Mouse (Mus musculus): ENCODE results near the gene Dusp7. TPM values are rescaled to one million over a fixed set of nuclear protein-coding genes. Genes with fewer than 3 reads are reported as not detected.

Gene Dusp7
- polyA plus RNA-seq, 1 experiment from 2014 or later: 27.8 TPM

- no peak for TF ChIP-seq CTCF (IDR thresholded peaks at IDR 0.05)
- TF ChIP-seq EP300 (IDR thresholded peaks at IDR 0.05): peak; percentile 34; the same call in 1 of the 2 replicates
- peak overlapping the region; percentile 93 for H3K27ac ChIP-seq (ENCODE audit: low read length)
These were observed 1.4 kb upstream of the Dusp7 start for GRCm38 (mm10) chr9:106367001-106367400.

GRCm38 (mm10) chr9:106367592-106368111, 780 bp upstream of the Dusp7 start:
- no peaks in the 10 kb centered on the region for H3K27me3 ChIP-seq (replicated peaks; ENCODE audit: insufficient read depth, low read length)
- H3K4me3 ChIP-seq (ENCODE audit: low read depth, low read length): peak overlapping the region; percentile 83
- TF ChIP-seq EP300 (IDR thresholded peaks at IDR 0.05): peak; percentile 46; the same call in 1 of the 2 replicates
- TF ChIP-seq CTCF (IDR thresholded peaks at IDR 0.05): no peak
- peak overlapping the region; percentile 82 for H3K9ac ChIP-seq (replicated peaks; ENCODE audit: low read depth)
- H3K4me2 ChIP-seq (replicated peaks; ENCODE audit: low read depth, low read length): peak overlapping the region; percentile 86
- H3K4me1 ChIP-seq (ENCODE audit: insufficient read depth, low read depth, low read length): peaks cover 20% of the 10 kb centered on the region
- DNase-seq (ENCODE audit: low spot score): peak; percentile 100
- peak overlapping the region; percentile 98 for H3K27ac ChIP-seq (ENCODE audit: low read length)
- peak; percentile 91 for ATAC-seq
- no peaks in the 10 kb centered on the region for H3K36me3 ChIP-seq (ENCODE audit: insufficient read depth, low read length)
- under 1% methylated on average over 31 of the region's 36 CpGs for WGBS
- no peaks in the 10 kb centered on the region for H3K9me3 ChIP-seq (ENCODE audit: low read length)

More at GRCm38 (mm10) chr9:106367001-106367400, 1.4 kb upstream of the Dusp7 start:
- no peaks in the 10 kb centered on the region for H3K36me3 ChIP-seq (ENCODE audit: insufficient read depth, low read length)
- peaks cover 13% of the 10 kb centered on the region for H3K4me1 ChIP-seq (ENCODE audit: insufficient read depth, low read depth, low read length)
- ATAC-seq (no peak; the same call in 1 of the 2 replicates), DNase-seq (ENCODE audit: low spot score) (peak; percentile 73)
- H3K4me3 ChIP-seq (ENCODE audit: low read depth, low read length): peak overlapping the region; percentile 83
- WGBS: 12% methylated on average over 5 of the region's 5 CpGs
- peak overlapping the region; percentile 44 for H3K9ac ChIP-seq (replicated peaks; ENCODE audit: low read depth)
- H3K9me3 ChIP-seq (ENCODE audit: low read length): no peaks in the 10 kb centered on the region
- H3K4me2 ChIP-seq (replicated peaks; ENCODE audit: low read depth, low read length): peak overlapping the region; percentile 86
- H3K27me3 ChIP-seq (replicated peaks; ENCODE audit: insufficient read depth, low read length): no peaks in the 10 kb centered on the region

GRCm38 (mm10) chr9:106368831-106369501, 534 bp downstream of the Dusp7 start:
- DNase-seq (ENCODE audit: low spot score) (peak; percentile 84), ATAC-seq (peak; percentile 16)
- peaks cover 22% of the 10 kb centered on the region for H3K4me1 ChIP-seq (ENCODE audit: insufficient read depth, low read depth, low read length)
- peaks cover 5% of the 10 kb centered on the region; the same call in 1 of the 2 replicates for H3K36me3 ChIP-seq (ENCODE audit: insufficient read depth, low read length)
- H3K4me2 ChIP-seq (replicated peaks; ENCODE audit: low read depth, low read length): peak overlapping the region; percentile 86
- no peaks in the 10 kb centered on the region for H3K27me3 ChIP-seq (replicated peaks; ENCODE audit: insufficient read depth, low read length)
- no peak for TF ChIP-seq EP300 (IDR thresholded peaks at IDR 0.05)
- peak; percentile 62 for TF ChIP-seq CTCF (IDR thresholded peaks at IDR 0.05)
- H3K9me3 ChIP-seq (ENCODE audit: low read length): no peaks in the 10 kb centered on the region
- WGBS: 2% methylated on average over 48 of the region's 72 CpGs
- peak overlapping the region; percentile 98 for H3K27ac ChIP-seq (ENCODE audit: low read length)
- peak overlapping the region; percentile 82 for H3K9ac ChIP-seq (replicated peaks; ENCODE audit: low read depth)
- H3K4me3 ChIP-seq (ENCODE audit: low read depth, low read length): peak overlapping the region; percentile 83

DNA sequence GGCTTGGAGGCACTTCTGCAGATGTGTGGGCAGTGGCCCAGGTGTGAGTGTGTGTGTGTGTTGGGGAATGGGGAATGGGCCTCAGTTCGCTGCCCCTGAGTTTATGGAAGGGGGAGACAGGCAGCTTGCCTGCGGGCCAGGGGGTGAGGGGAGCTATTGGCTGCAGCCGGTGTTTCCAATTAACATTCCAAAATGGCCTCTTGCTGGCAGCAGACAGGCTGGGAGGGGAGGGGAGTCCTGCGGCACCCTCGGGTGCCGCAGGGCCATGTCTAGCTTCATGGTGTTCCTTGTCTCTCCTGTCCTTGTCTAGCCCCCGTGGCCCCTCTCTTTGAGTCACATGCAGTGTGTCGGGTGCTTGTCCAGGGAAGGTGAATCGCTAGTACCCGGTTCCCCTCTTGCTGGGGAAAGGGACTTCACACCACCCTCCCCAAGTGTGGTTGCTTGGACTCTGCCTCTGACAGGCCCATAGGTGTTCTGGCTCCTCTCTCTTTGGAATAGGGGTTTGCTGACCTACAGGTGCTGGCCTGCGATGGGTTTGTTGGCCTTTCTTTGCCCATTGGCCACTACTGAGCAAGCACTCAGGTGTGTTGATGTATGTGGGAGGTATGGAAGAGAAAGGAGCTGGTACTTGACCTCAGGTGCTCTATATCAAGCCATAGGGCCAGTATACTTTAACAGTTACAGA, 1.5 kb downstream of the Dusp7 start:
- WGBS: 5% methylated on average over 11 of the region's 11 CpGs
- Histone ChIP-seq H3K4me2 (replicated peaks; ENCODE audit: low read depth, low read length) (peak overlapping the region; percentile 86), H3K27me3 (replicated peaks; ENCODE audit: insufficient read depth, low read length) (no peaks in the 10 kb centered on the region), H3K27ac (ENCODE audit: low read length) (peak overlapping the region; percentile 98), H3K9ac (replicated peaks; ENCODE audit: low read depth) (peak overlapping the region; percentile 82), H3K36me3 (ENCODE audit: insufficient read depth, low read length) (peaks cover 6% of the 10 kb centered on the region; the same call in 1 of the 2 replicates), H3K4me1 (ENCODE audit: insufficient read depth, low read depth, low read length) (peaks cover 22% of the 10 kb centered on the region), H3K4me3 (ENCODE audit: low read depth, low read length) (peak overlapping the region; percentile 83), H3K9me3 (ENCODE audit: low read length) (no peaks in the 10 kb centered on the region)
- ATAC-seq: no peak
- peak; percentile 52 for DNase-seq (ENCODE audit: low spot score)
- TF ChIP-seq EP300 (IDR thresholded peaks at IDR 0.05) (no peak), CTCF (IDR thresholded peaks at IDR 0.05) (no peak)

- TF ChIP-seq CTCF (IDR thresholded peaks at IDR 0.05): no peak
- no peak for TF ChIP-seq EP300 (IDR thresholded peaks at IDR 0.05)
- ATAC-seq: no peak
- H3K4me3 ChIP-seq (ENCODE audit: low read depth, low read length): peak overlapping the region; percentile 83
These were observed 2.4 kb downstream of the Dusp7 start for GRCm38 (mm10) chr9:106370620-106371383.

More at GRCm38 (mm10) chr9:106370620-106371383, 2.4 kb downstream of the Dusp7 start:
- Histone ChIP-seq H3K9me3 (ENCODE audit: low read length) (no peaks in the 10 kb centered on the region), H3K4me1 (ENCODE audit: insufficient read depth, low read depth, low read length) (peaks cover 22% of the 10 kb centered on the region), H3K36me3 (ENCODE audit: insufficient read depth, low read length) (peaks cover 6% of the 10 kb centered on the region; the same call in 1 of the 2 replicates), H3K27ac (ENCODE audit: low read length) (peak overlapping the region; percentile 85; the same call in 1 of the 2 replicates), H3K27me3 (replicated peaks; ENCODE audit: insufficient read depth, low read length) (no peaks in the 10 kb centered on the region), H3K4me2 (replicated peaks; ENCODE audit: low read depth, low read length) (peak overlapping the region; percentile 86), H3K9ac (replicated peaks; ENCODE audit: low read depth) (peak overlapping the region; percentile 82; the same call in 1 of the 2 replicates)
- DNase-seq (ENCODE audit: low spot score): no peak
- 64% methylated on average over 30 of the region's 30 CpGs for WGBS

Data from lung, postnatal 0 days (tissue).